Comparison of ENCODE assay signal across 7 mouse cellular contexts in genomic region chr3:51560511-51561108, GRCm38 (mm10). TPM values are rescaled to one million over a fixed set of nuclear protein-coding genes. Genes with fewer than 3 reads are reported as not detected.
DNase-seq lines count a peak whose midpoint lies in the region; ATAC-seq and TF ChIP-seq lines count a peak whose summit lies in the region.

Gene Setd7, minus strand, starts transcription at chr3:51560879.

- H3K9me3 ChIP-seq in embryonic facial prominence, embryonic 10.5 days: no peaks in the 10 kb centered on the region
- no peaks in the 10 kb centered on the region for H3K9me3 ChIP-seq in limb, embryonic 12.5 days
- no peaks in the 10 kb centered on the region for H3K9me3 ChIP-seq in midbrain, embryonic 14.5 days (ENCODE audit: control insufficient read depth, low read length)

- peak; percentile 78 for ATAC-seq in limb, embryonic 12.5 days (ENCODE audit: insufficient number of reproducible peaks, insufficient read depth, low FRiP score, low TSS enrichment, low read depth)
- peak; percentile 86 for ATAC-seq in midbrain, embryonic 14.5 days (ENCODE audit: low FRiP score, low TSS enrichment)

- no peak for TF ChIP-seq POLR2A in kidney, adult 2 months (IDR thresholded peaks at IDR 0.05; ENCODE audit: low read depth, low read length)

- peaks cover 11% of the 10 kb centered on the region for H3K36me3 ChIP-seq in embryonic facial prominence, embryonic 10.5 days (replicated peaks)
- H3K36me3 ChIP-seq in kidney, adult 2 months (ENCODE audit: control insufficient read depth, insufficient read depth, low read length): no peaks in the 10 kb centered on the region
- H3K36me3 ChIP-seq in limb, embryonic 12.5 days: 0 out of 2 replicates have a peak, but pooled peaks cover 7% of the 10 kb centered on the region
- no peaks in the 10 kb centered on the region for H3K36me3 ChIP-seq in midbrain, embryonic 14.5 days (ENCODE audit: control insufficient read depth, insufficient read depth, low read length)

- peak within 1 kb of the TSS; percentile 99 for H3K4me2 ChIP-seq in limb, embryonic 12.5 days
- peak within 1 kb of the TSS; percentile 91 for H3K4me2 ChIP-seq in midbrain, embryonic 14.5 days (ENCODE audit: low read length)

- H3K4me3 ChIP-seq in embryonic facial prominence, embryonic 10.5 days: peak within 1 kb of the TSS; percentile 89
- H3K4me3 ChIP-seq in kidney, adult 2 months (ENCODE audit: insufficient read depth, low read depth, low read length): peak within 1 kb of the TSS; percentile 98
- peak within 1 kb of the TSS; percentile 84 for H3K4me3 ChIP-seq in limb, embryonic 12.5 days (replicated peaks)
- peak within 1 kb of the TSS; percentile 86 for H3K4me3 ChIP-seq in midbrain, embryonic 14.5 days (replicated peaks; ENCODE audit: low read depth, low read length)

- TF ChIP-seq CTCF in kidney, adult 2 months (conservative IDR thresholded peaks at IDR 0.05; ENCODE audit: insufficient read depth, insufficient read length, low read depth, low read length): no peak

- peak; percentile 87 for DNase-seq in adrenal gland, postnatal 14 days
- peak; percentile 87 for DNase-seq in embryonic facial prominence, embryonic 10.5 days (ENCODE audit: low spot score)
- DNase-seq in heart, adult 18-20 months: peak; percentile 91
- DNase-seq in kidney, adult 2 months: peak; percentile 83
- peak; percentile 89 for DNase-seq in midbrain, embryonic 14.5 days
- DNase-seq in spleen, adult 18-20 months: peak; percentile 72 to 77

- under 1% methylated on average over 44 of the region's 48 CpGs for WGBS in embryonic facial prominence, embryonic 10.5 days
- under 1% methylated on average over 47 of the region's 48 CpGs for WGBS in kidney, adult 2 months
- under 1% methylated on average over 47 of the region's 48 CpGs for WGBS in limb, embryonic 12.5 days
- WGBS in midbrain, embryonic 14.5 days: 1% methylated on average over 45 of the region's 48 CpGs

- peak within 1 kb of the TSS; percentile 96 for H3K27ac ChIP-seq in embryonic facial prominence, embryonic 10.5 days (replicated peaks)
- H3K27ac ChIP-seq in kidney, adult 2 months (ENCODE audit: insufficient read depth, low read depth, low read length): peak within 1 kb of the TSS; percentile 85
- peak within 1 kb of the TSS; percentile 89 for H3K27ac ChIP-seq in limb, embryonic 12.5 days
- peak within 1 kb of the TSS; percentile 94 for H3K27ac ChIP-seq in midbrain, embryonic 14.5 days (replicated peaks; ENCODE audit: low read depth, low read length)

- H3K4me1 ChIP-seq in embryonic facial prominence, embryonic 10.5 days: peaks cover 31% of the 10 kb centered on the region
- H3K4me1 ChIP-seq in kidney, adult 2 months (ENCODE audit: control insufficient read depth, insufficient read depth, low read length): peaks cover under 1% of the 10 kb centered on the region; the same call in 1 of the 2 replicates
- peaks cover 33% of the 10 kb centered on the region for H3K4me1 ChIP-seq in limb, embryonic 12.5 days (replicated peaks)
- peaks cover 14% of the 10 kb centered on the region for H3K4me1 ChIP-seq in midbrain, embryonic 14.5 days (ENCODE audit: control insufficient read depth, insufficient read depth, low read length)

- H3K9ac ChIP-seq in limb, embryonic 12.5 days (replicated peaks): peak within 1 kb of the TSS; percentile 95
- peak within 1 kb of the TSS; percentile 97 for H3K9ac ChIP-seq in midbrain, embryonic 14.5 days (replicated peaks; ENCODE audit: low read length)

- H3K27me3 ChIP-seq in embryonic facial prominence, embryonic 10.5 days (replicated peaks; ENCODE audit: low read depth, poor library complexity, severe bottlenecking): peaks cover 17% of the 10 kb centered on the region
- no peaks in the 10 kb centered on the region for H3K27me3 ChIP-seq in kidney, adult 2 months (replicated peaks; ENCODE audit: control insufficient read depth, insufficient read depth, low read length)
- H3K27me3 ChIP-seq in limb, embryonic 12.5 days: peaks cover 12% of the 10 kb centered on the region; the same call in 1 of the 2 replicates
- H3K27me3 ChIP-seq in midbrain, embryonic 14.5 days (ENCODE audit: control insufficient read depth, insufficient read depth, low read length): no peaks in the 10 kb centered on the region

RNA-seq across cellular contexts. Expression of gene Setd7, which starts in this region (rescaled TPM):
- total RNA-seq in adrenal gland, postnatal 14 days (2021): 33.5 and 47.5 TPM in 2 replicates
- polyA plus RNA-seq in embryonic facial prominence, embryonic 10.5 days (2016; fragmentation: Nextera tagmentation; extraction: Ambion mirVana): 4.2 and 5.1 TPM in 2 replicates
- total RNA-seq in heart, adult 18-20 months (2021): 10 to 100 TPM; 46.0 to 53.0 TPM
- 11.8 and 14.1 TPM in 2 replicates for polyA plus RNA-seq in kidney, adult 2 months (2012; rRNA removed)
- polyA plus RNA-seq in limb, embryonic 12.5 days (2016; fragmentation: Nextera tagmentation; extraction: Ambion mirVana): 4.8 and 5.2 TPM in 2 replicates
- polyA plus RNA-seq in midbrain, embryonic 14.5 days (2014; fragmentation: Nextera tagmentation; extraction: Ambion mirVana): 3.4 and 3.6 TPM in 2 replicates

Comparison
In these comparisons a context has a peak if more than half of its experiments do, and no peak if none do; other contexts are left out.
1. Peak in every context shown above with its lines: DNase-seq, ATAC-seq, H3K4me3 ChIP-seq and H3K27ac ChIP-seq.